Mouse (Mus musculus) neural tube, embryonic 15.5 days (tissue): Measurements from ENCODE around the gene Rapgef1. TPM values are rescaled to one million over a fixed set of nuclear protein-coding genes. Genes with fewer than 3 reads are reported as not detected.
"Not testable (repeated sequence)": the region's sequence is repeated elsewhere in the genome, so short reads cannot be mapped to it uniquely, and the experiment has no call there.

Experiments used
- ATAC-seq: fragments of 200-750 bp; cut with Nextera tagmentation; 2 replicates; pipeline ENCODE4 v1.8.0; 2017; ENCODE audit warnings: mild to moderate bottlenecking, moderate TSS enrichment, moderate library complexity; ENCODE audit not compliant: low FRiP score
- H3K27ac ChIP-seq: fragments of 300-500 bp; sonication (generic); replicated peaks from 2 replicates; pipeline ENCODE4 v1.5.1; 2015; ENCODE audit warnings: mild to moderate bottlenecking, inconsistent platforms
- H3K27me3 ChIP-seq: fragments of 300-500 bp; sonication (generic); replicated peaks from 2 replicates; pipeline ENCODE4 v1.6.1; 2015; ENCODE audit warnings: inconsistent platforms
- H3K36me3 ChIP-seq: fragments of 300-500 bp; sonication (generic); 2 replicates; pipeline ENCODE4 v1.6.1; 2015; ENCODE audit warnings: inconsistent platforms
- H3K4me1 ChIP-seq: fragments of 300-500 bp; sonication (generic); 2 replicates; pipeline ENCODE4 v1.6.1; 2015; ENCODE audit warnings: inconsistent platforms
- H3K4me2 ChIP-seq: fragments of 300-500 bp; sonication (generic); 2 replicates; pipeline ENCODE4 v1.6.1; 2015; ENCODE audit warnings: inconsistent platforms, mild to moderate bottlenecking, moderate library complexity
- H3K4me3 ChIP-seq: fragments of 300-500 bp; sonication (generic); replicated peaks from 2 replicates; pipeline ENCODE4 v1.5.1; 2015; ENCODE audit warnings: mild to moderate bottlenecking, inconsistent platforms
- H3K9ac ChIP-seq: fragments of 300-500 bp; sonication (generic); replicated peaks from 2 replicates; pipeline ENCODE4 v1.6.1; 2015; ENCODE audit warnings: mild to moderate bottlenecking, inconsistent platforms
- H3K9me3 ChIP-seq: fragments of 300-500 bp; sonication (generic); replicated peaks from 2 replicates; pipeline ENCODE4 v1.6.1; 2016; ENCODE audit warnings: inconsistent platforms
- WGBS: fragments of 180-500 bp; shearing (Covaris S2); methylation state at CpG from one replicate; pipeline ENCODE4 v1.1.7; 2015; ENCODE audit warnings: mixed read lengths; 5-methylcytosine and 5-hydroxymethylcytosine counted together
- polyA plus RNA-seq: library from polyadenylated mRNA; unstranded; fragments of >200 nt; fragmentation: Nextera tagmentation; extraction: Ambion mirVana; gene quantifications from 2 replicates; pipeline ENCODE4 v1.2.1, GENCODE M21; 2015

Rapgef1 gene
- polyA plus RNA-seq, 1 experiment from 2014 or later: 16.9 TPM

GRCm38 (mm10) chr2:29768901-29769300 is 149.4 kb downstream of the Rapgef1 start:
- Histone ChIP-seq H3K4me1 (no peaks in the 10 kb centered on the region), H3K4me2 (no peak overlapping the region), H3K4me3 (no peak overlapping the region), H3K9ac (no peak overlapping the region), H3K27ac (no peak overlapping the region), H3K36me3 (peaks cover 11% of the 10 kb centered on the region), H3K27me3 (no peaks in the 10 kb centered on the region), H3K9me3 (no peaks in the 10 kb centered on the region; the same call in 1 of the 2 replicates)
- no peak for ATAC-seq
- 69% methylated on average over 9 of the region's 9 CpGs for WGBS

GRCm38 (mm10) chr2:29770162-29770561 is 150.6 kb downstream of the Rapgef1 start:
- ATAC-seq: no peak

GRCm38 (mm10) chr2:29771611-29772461 is 152.3 kb downstream of the Rapgef1 start:
- Histone ChIP-seq H3K27me3 (no peaks in the 10 kb centered on the region), H3K9ac (no peak overlapping the region), H3K4me2 (no peak overlapping the region), H3K4me3 (no peak overlapping the region), H3K9me3 (no peaks in the 10 kb centered on the region; the same call in 1 of the 2 replicates), H3K36me3 (peaks cover 25% of the 10 kb centered on the region), H3K27ac (no peak overlapping the region), H3K4me1 (no peaks in the 10 kb centered on the region)
- 91% methylated on average over 8 of the region's 8 CpGs for WGBS
- no peak for ATAC-seq

More at GRCm38 (mm10) chr2:29770162-29770561, 150.6 kb downstream of the Rapgef1 start:
- Histone ChIP-seq H3K27me3 (no peaks in the 10 kb centered on the region), H3K9ac (no peak overlapping the region), H3K4me3 (no peak overlapping the region), H3K27ac (no peak overlapping the region), H3K36me3 (peaks cover 19% of the 10 kb centered on the region), H3K4me1 (no peaks in the 10 kb centered on the region), H3K4me2 (no peak overlapping the region), H3K9me3 (no peaks in the 10 kb centered on the region; the same call in 1 of the 2 replicates)

- Histone ChIP-seq H3K9me3 (no peaks in the 10 kb centered on the region; the same call in 1 of the 2 replicates), H3K36me3 (peaks cover 39% of the 10 kb centered on the region), H3K27ac (no peak overlapping the region), H3K4me1 (no peaks in the 10 kb centered on the region), H3K9ac (no peak overlapping the region), H3K27me3 (no peaks in the 10 kb centered on the region), H3K4me3 (no peak overlapping the region), H3K4me2 (no peak overlapping the region)
- ATAC-seq: no peak
- 97% methylated on average over 4 of the region's 4 CpGs for WGBS
Observed at GRCm38 (mm10) chr2:29773323-29773722, 153.8 kb downstream of the Rapgef1 start.

GRCm38 (mm10) chr2:29781256-29781655 is 161.7 kb downstream of the Rapgef1 start:
- H3K27me3 ChIP-seq, H3K4me3 ChIP-seq, H3K27ac ChIP-seq, H3K4me2 ChIP-seq, H3K4me1 ChIP-seq, H3K9me3 ChIP-seq, H3K9ac ChIP-seq, ATAC-seq: not testable (repeated sequence)
- 98% methylated on average over 2 of the region's 2 CpGs for WGBS
- peaks cover 87% of the 10 kb centered on the region for H3K36me3 ChIP-seq

- WGBS: 61% methylated on average over 4 of the region's 4 CpGs
- peaks cover 59% of the 10 kb centered on the region for H3K36me3 ChIP-seq
Observed at GRCm38 (mm10) chr2:29784290-29784689, 164.8 kb downstream of the Rapgef1 start.

GRCm38 (mm10) chr2:29787104-29787917 is 167.8 kb downstream of the Rapgef1 start, which contains the start of gene Coq4:
Gene Coq4 (plus strand): TSS chr2:29787493.
- Histone ChIP-seq H3K4me2 (peak within 1 kb of the TSS; percentile 75), H3K9ac (peak within 1 kb of the TSS; percentile 81), H3K27me3 (no peaks in the 10 kb centered on the region), H3K9me3 (no peaks in the 10 kb centered on the region), H3K4me3 (peak within 1 kb of the TSS; percentile 76), H3K27ac (peak within 1 kb of the TSS; percentile 80), H3K4me1 (peaks cover 28% of the 10 kb centered on the region), H3K36me3 (peaks cover 54% of the 10 kb centered on the region)
- ATAC-seq: peak; percentile 91
- WGBS: 1% methylated on average over 31 of the region's 31 CpGs

More at GRCm38 (mm10) chr2:29784290-29784689, 164.8 kb downstream of the Rapgef1 start:
- Histone ChIP-seq H3K4me3 (no peak overlapping the region), H3K27me3 (no peaks in the 10 kb centered on the region), H3K9me3 (no peaks in the 10 kb centered on the region), H3K4me1 (peaks cover 25% of the 10 kb centered on the region), H3K9ac (no peak overlapping the region), H3K4me2 (no peak overlapping the region), H3K27ac (no peak overlapping the region)
- ATAC-seq: no peak

GRCm38 (mm10) chr2:29787937-29788681 is 168.6 kb downstream of the Rapgef1 start, which contains the start of gene Trub2:
Gene Trub2 (minus strand): TSS chr2:29788502.
- no peaks in the 10 kb centered on the region for H3K9me3 ChIP-seq
- H3K4me2 ChIP-seq: peak within 1 kb of the TSS; percentile 75
- ATAC-seq: peak; percentile 91
- H3K27me3 ChIP-seq: no peaks in the 10 kb centered on the region
- H3K4me3 ChIP-seq: peak within 1 kb of the TSS; percentile 76
- peaks cover 28% of the 10 kb centered on the region for H3K4me1 ChIP-seq
- peak within 1 kb of the TSS; percentile 81 for H3K9ac ChIP-seq
- under 1% methylated on average over 45 of the region's 45 CpGs for WGBS
- peak within 1 kb of the TSS; percentile 80 for H3K27ac ChIP-seq
- peaks cover 54% of the 10 kb centered on the region for H3K36me3 ChIP-seq

Other genes starting within 250 kb of the Rapgef1 start
- gene Gm13420, start 132.0 kb downstream of the Rapgef1 start, polyA plus RNA-seq: 0.19 and 0.33 TPM in 2 replicates
- not detected in 2 replicates for gene Gm13547, start 139.6 kb downstream of the Rapgef1 start, polyA plus RNA-seq
- 41.2 and 44.7 TPM in 2 replicates for gene Coq4, start 167.8 kb downstream of the Rapgef1 start, polyA plus RNA-seq
- gene Trub2, start 168.8 kb downstream of the Rapgef1 start, polyA plus RNA-seq: 33.2 and 35.5 TPM in 2 replicates
- gene Slc27a4, start 182.9 kb downstream of the Rapgef1 start, polyA plus RNA-seq: 43.0 and 48.9 TPM in 2 replicates
- 27.7 and 28.3 TPM in 2 replicates for gene Urm1, start 200.4 kb downstream of the Rapgef1 start, polyA plus RNA-seq
- 25.8 and 27.4 TPM in 2 replicates for gene Cercam, start 249.4 kb downstream of the Rapgef1 start, polyA plus RNA-seq